Mouse (Mus musculus) CH12.LX (cell line): ENCODE results near the gene Rmi2. TPM values are rescaled to one million over a fixed set of nuclear protein-coding genes. Genes with fewer than 3 reads are reported as not detected.

ENCODE experiments used
- DNase-seq: peaks from one replicate; pipeline ENCODE4 v3.0.0-alpha.2; 2013; ENCODE audit errors: extremely low read depth
- H3K27ac ChIP-seq: 2 replicates; pipeline ENCODE4 v1.5.1; 2012; ENCODE audit warnings: low read depth, mild to moderate bottlenecking, control low read depth, moderate library complexity; ENCODE audit not compliant: insufficient read depth
- H3K27me3 ChIP-seq: replicated peaks from 2 replicates; pipeline ENCODE3; 2012; ENCODE audit warnings: inconsistent platforms
- H3K36me3 ChIP-seq, 2 experiments: replicated peaks in 1 of 2; 2 replicates each; pipeline versions ENCODE3 to v1.6.1; 2012; ENCODE audit warnings: inconsistent platforms in 1 of 2, low read length in 1 of 2, mild to moderate bottlenecking in 1 of 2, mixed read lengths in 1 of 2, moderate library complexity in 1 of 2; ENCODE audit not compliant: control insufficient read depth in 1 of 2, insufficient read depth in 1 of 2
- H3K4me1 ChIP-seq, 2 experiments: 2 replicates each; pipeline ENCODE4 v1.6.1; 2012; ENCODE audit warnings: inconsistent platforms in 1 of 2, moderate library complexity in 1 of 2; ENCODE audit not compliant: insufficient read depth in 2 of 2, control insufficient read depth in 1 of 2
- H3K4me2 ChIP-seq: 2 replicates; pipeline ENCODE4 v1.6.1; 2012; ENCODE audit warnings: low read depth, mild to moderate bottlenecking, control low read depth; ENCODE audit not compliant: poor library complexity, insufficient read depth, severe bottlenecking
- H3K4me3 ChIP-seq, 3 experiments: fragments of 150-350 bp in 1 of 3; sonication (generic) in 1 of 3; replicated peaks in 1 of 3; 2 replicates each; pipeline versions ENCODE3 to v1.5.1; 2011 to 2012; ENCODE audit warnings: low read depth in 2 of 3, low read length in 2 of 3, mild to moderate bottlenecking in 2 of 3, moderate library complexity in 2 of 3, control low read depth in 1 of 3, improper control_type of control experiment in 1 of 3, inconsistent platforms in 1 of 3, mixed read lengths in 1 of 3; ENCODE audit not compliant: poor library complexity in 1 of 3
- H3K79me2 ChIP-seq: replicated peaks from 2 replicates; pipeline ENCODE4 v1.6.1; 2012; ENCODE audit warnings: mild to moderate bottlenecking, moderate library complexity; ENCODE audit not compliant: control insufficient read depth, poor library complexity, insufficient read depth, severe bottlenecking; ENCODE audit errors: extremely low read depth
- H3K9ac ChIP-seq: 2 replicates; pipeline ENCODE4 v1.6.1; 2012; ENCODE audit warnings: low read depth, mild to moderate bottlenecking, control low read depth, moderate library complexity; ENCODE audit not compliant: insufficient read depth
- H3K9me3 ChIP-seq: replicated peaks from 2 replicates; pipeline ENCODE3; 2012; ENCODE audit warnings: low read length, inconsistent platforms, mixed read lengths
- CHD1 ChIP-seq: IDR thresholded peaks from 2 replicates; pipeline ENCODE4 v1.6.1; 2012; ENCODE audit warnings: low read depth, low read length, improper control_type of control experiment, inconsistent platforms
- CTCF ChIP-seq, 2 experiments: IDR thresholded peaks in 1 of 2; conservative IDR thresholded peaks in 1 of 2; 2 replicates each; pipeline ENCODE4 v1.5.1; 2011 to 2012; ENCODE audit warnings: low read depth in 2 of 2, low read length in 2 of 2, improper control_type of control experiment in 1 of 2, inconsistent platforms in 1 of 2, mild to moderate bottlenecking in 1 of 2, moderate library complexity in 1 of 2
- ELF1 ChIP-seq: IDR thresholded peaks from 2 replicates; pipeline ENCODE4 v1.6.1; 2014; ENCODE audit warnings: low read depth, mild to moderate bottlenecking, inconsistent platforms, low read length, improper control_type of control experiment
- EP300 ChIP-seq: IDR thresholded peaks from 2 replicates; pipeline ENCODE4 v1.6.1; 2011; ENCODE audit warnings: low read length, improper control_type of control experiment
- ETS1 ChIP-seq: conservative IDR thresholded peaks from 2 replicates; pipeline ENCODE4 v1.6.1; 2012; ENCODE audit warnings: low read depth, mild to moderate bottlenecking, inconsistent platforms, low read length, improper control_type of control experiment, moderate library complexity
- HCFC1 ChIP-seq: IDR thresholded peaks from 2 replicates; pipeline ENCODE4 v1.6.1; 2012; ENCODE audit warnings: low read depth, mild to moderate bottlenecking, inconsistent platforms, low read length, improper control_type of control experiment
- JUN ChIP-seq: IDR thresholded peaks from 2 replicates; pipeline ENCODE4 v1.6.1; 2011; ENCODE audit warnings: low read depth, mild to moderate bottlenecking, low read length, improper control_type of control experiment, moderate library complexity; ENCODE audit not compliant: insufficient read depth
- JUND ChIP-seq: conservative IDR thresholded peaks from 2 replicates; pipeline ENCODE4 v1.6.1; 2011; ENCODE audit warnings: low read depth, low read length, improper control_type of control experiment
- MAX ChIP-seq: IDR thresholded peaks from 2 replicates; pipeline ENCODE4 v1.6.1; 2011; ENCODE audit warnings: low read length, improper control_type of control experiment
- MEF2A ChIP-seq: IDR thresholded peaks from 2 replicates; pipeline ENCODE4 v1.6.1; 2014; ENCODE audit warnings: low read depth, mild to moderate bottlenecking, inconsistent platforms, low read length, improper control_type of control experiment, borderline replicate concordance
- MXI1 ChIP-seq: IDR thresholded peaks from 2 replicates; pipeline ENCODE4 v1.6.1; 2011; ENCODE audit warnings: mild to moderate bottlenecking, low read depth, low read length, improper control_type of control experiment
- NELFE ChIP-seq: IDR thresholded peaks from 2 replicates; pipeline ENCODE4 v1.6.1; 2011; ENCODE audit warnings: low read depth, low read length, improper control_type of control experiment
- PAX5 ChIP-seq: IDR thresholded peaks from 2 replicates; pipeline ENCODE4 v1.6.1; 2012; ENCODE audit warnings: low read length, inconsistent platforms, mixed read lengths
- POLR2A ChIP-seq: IDR thresholded peaks from 2 replicates; pipeline ENCODE4 v1.6.1; 2011; ENCODE audit warnings: low read depth, mild to moderate bottlenecking, improper control_type of control experiment, low read length
- RAD21 ChIP-seq: IDR thresholded peaks from 2 replicates; pipeline ENCODE4 v1.6.1; 2011; ENCODE audit warnings: low read depth, mild to moderate bottlenecking, low read length, improper control_type of control experiment, moderate library complexity
- SIN3A ChIP-seq: IDR thresholded peaks from 2 replicates; pipeline ENCODE4 v1.6.1; 2012; ENCODE audit warnings: low read length, improper control_type of control experiment, inconsistent platforms
- TBP ChIP-seq: conservative IDR thresholded peaks from 2 replicates; pipeline ENCODE4 v1.6.1; 2011; ENCODE audit warnings: low read depth, low read length, improper control_type of control experiment
- TCF12 ChIP-seq: IDR thresholded peaks from 2 replicates; pipeline ENCODE4 v1.6.1; 2014; ENCODE audit warnings: low read depth, mild to moderate bottlenecking, inconsistent platforms, low read length, improper control_type of control experiment
- UBTF ChIP-seq: IDR thresholded peaks from 2 replicates; pipeline ENCODE4 v1.6.1; 2012; ENCODE audit warnings: low read depth, mild to moderate bottlenecking, inconsistent platforms, low read length, improper control_type of control experiment, moderate library complexity
- USF1 ChIP-seq: IDR thresholded peaks from 2 replicates; pipeline ENCODE4 v1.6.1; 2014; ENCODE audit warnings: low read depth, mild to moderate bottlenecking, inconsistent platforms, low read length, improper control_type of control experiment
- USF2 ChIP-seq: conservative IDR thresholded peaks from 2 replicates; pipeline ENCODE4 v1.6.1; 2011; ENCODE audit warnings: low read depth, low read length, improper control_type of control experiment
- ZKSCAN1 ChIP-seq: IDR thresholded peaks from 2 replicates; pipeline ENCODE4 v1.6.1; 2012; ENCODE audit warnings: low read depth, inconsistent platforms, low read length, improper control_type of control experiment, borderline replicate concordance
- ZMIZ1 ChIP-seq: IDR thresholded peaks from 2 replicates; pipeline ENCODE4 v1.6.1; 2012; ENCODE audit warnings: low read depth, mild to moderate bottlenecking, inconsistent platforms, low read length, improper control_type of control experiment
- dilution Hi-C: fragments of 300-500 bp; cut with MboI; formaldehyde crosslinking; loops from 2 replicates; pipeline ENCODE4 v1.14.3; 2020; ENCODE audit warnings: low sequenced_read_pairs; ENCODE audit not compliant: extremely low pct_unique_long_range_greater_than_20kb, extremely low pct_ligation_motif_present
- in situ Hi-C: fragments of 300-500 bp; cut with MboI; formaldehyde crosslinking; loops from 3 replicates; pipeline ENCODE4 v1.14.3; 2019; ENCODE audit warnings: low sequenced_read_pairs, low pct_ligation_motif_present, low pct_unique_long_range_greater_than_20kb, mixed read lengths
- polyA plus RNA-seq: library from polyadenylated mRNA; unstranded; fragments of >175 nt; gene quantifications from 2 replicates; pipeline ENCODE4 v1.2.1, GENCODE M21; 2012; ENCODE audit warnings: low read depth; ENCODE audit not compliant: insufficient read length
- total RNA-seq, 2 experiments: library from RNA; depleted of rRNA; stranded (reverse); fragments of 300-350 nt in 1 of 2; fragments of >200 nt in 1 of 2; gene quantifications; 2 replicates each; pipeline ENCODE4 v1.2.3; 2012 to 2014

The Rmi2 gene
- total and polyA plus RNA-seq, 3 experiments, result 6.8 to 13.8 (median 9.3) TPM

DNA sequence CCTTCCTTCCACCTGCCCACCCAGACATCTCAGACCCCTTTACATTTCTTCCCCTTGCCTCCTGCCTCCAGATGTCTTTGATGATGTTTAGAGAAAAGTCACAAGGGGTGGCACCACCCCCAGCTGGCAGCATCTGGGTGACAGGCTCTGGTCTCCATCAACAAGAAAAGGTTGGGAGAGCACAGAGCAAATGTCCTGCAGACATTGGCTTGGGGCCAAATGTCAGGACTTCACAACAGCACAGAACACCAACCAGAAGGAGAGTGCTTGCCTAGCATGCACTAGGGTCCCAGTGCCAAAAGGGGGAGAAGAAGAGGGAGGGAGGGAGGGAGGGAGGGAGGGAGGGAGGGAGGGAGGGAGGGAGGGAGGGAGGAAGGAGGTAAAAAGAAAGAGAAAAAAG lies 85.0 kb downstream of the Rmi2 start:
- dilution Hi-C loops (no loop called here), in situ Hi-C loops (no loop called here)
- H3K27ac ChIP-seq, result no peak overlapping the region
- no peak for DNase-seq
- H3K4me2 ChIP-seq, result no peak overlapping the region
- no peaks in the 10 kb centered on the region for H3K79me2 ChIP-seq
- H3K27me3 ChIP-seq, result no peaks in the 10 kb centered on the region
- no peak for TF ChIP-seq ELF1
- no peak overlapping the region for H3K4me3 ChIP-seq
- H3K9ac ChIP-seq, result no peak overlapping the region
- H3K9me3 ChIP-seq, result no peaks in the 10 kb centered on the region
- no peaks in the 10 kb centered on the region for H3K36me3 ChIP-seq
- no peaks in the 10 kb centered on the region for H3K4me1 ChIP-seq

DNA sequence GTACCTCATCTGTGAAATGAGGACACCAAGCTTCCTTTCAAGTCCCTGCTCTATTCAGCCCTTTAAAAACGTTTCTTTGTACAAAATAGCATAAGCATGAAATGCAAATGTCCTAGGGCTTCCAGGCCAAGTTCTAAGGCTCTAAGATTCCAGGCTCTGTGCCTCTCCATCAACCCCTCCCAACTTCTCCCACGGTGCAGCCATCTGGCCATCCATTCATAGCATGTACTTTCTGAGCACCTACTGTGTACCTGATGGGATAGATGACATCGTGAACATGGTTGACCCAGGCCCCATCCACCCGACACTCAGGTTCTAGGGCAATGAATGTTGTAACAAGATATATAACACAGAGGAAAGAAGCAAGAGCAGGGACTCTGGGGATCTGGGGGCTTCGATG lies 88.7 kb downstream of the Rmi2 start:
- in situ Hi-C loops (no loop called here), dilution Hi-C loops (no loop called here)
- no peak for DNase-seq

DNA sequence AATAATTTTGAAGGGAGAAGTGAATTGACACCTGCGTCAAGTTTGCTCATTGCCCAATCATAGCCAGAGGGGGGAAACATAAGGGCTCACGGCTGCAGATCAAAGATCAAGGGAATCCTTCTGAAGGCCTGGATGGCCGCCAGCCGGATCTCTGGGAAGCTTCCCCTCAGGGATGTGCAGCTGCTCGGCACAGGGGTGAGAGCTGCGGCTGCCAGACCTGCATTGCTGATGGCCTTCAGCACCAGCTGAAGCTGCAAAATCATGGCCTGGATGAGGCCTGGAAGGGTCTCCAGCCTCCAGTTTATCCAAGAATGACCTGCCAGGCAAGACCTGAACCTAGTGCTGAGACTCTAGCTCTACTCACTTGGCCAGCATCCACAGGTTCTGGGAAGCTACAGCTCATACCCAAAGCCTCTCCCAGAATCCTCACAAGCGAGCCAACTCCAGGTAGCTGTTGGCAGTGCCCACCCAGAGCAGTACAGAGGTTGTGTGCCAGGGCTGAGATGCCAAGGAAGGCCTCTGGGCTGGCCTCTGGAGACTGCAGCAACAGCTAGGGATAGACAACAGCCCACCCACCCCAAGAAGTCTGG lies 90.8 kb downstream of the Rmi2 start:
- no peaks in the 10 kb centered on the region for H3K27me3 ChIP-seq
- TF ChIP-seq SIN3A, result no peak
- no peak for TF ChIP-seq MXI1
- no peak for TF ChIP-seq EP300
- no peak for TF ChIP-seq JUN
- TF ChIP-seq MAX, result no peak
- TF ChIP-seq CTCF (conservative IDR thresholded peaks at IDR 0.05 in 1 of 2, IDR thresholded peaks at IDR 0.05 in 1 of 2; ENCODE audit: low read depth in 2 of 2, low read length in 2 of 2), result no peak
- TF ChIP-seq NELFE, result no peak
- TF ChIP-seq UBTF, result no peak
- no peak for TF ChIP-seq ETS1
- TF ChIP-seq USF2, result no peak
- TF ChIP-seq MEF2A, result no peak
- no peak for TF ChIP-seq PAX5
- no peak for TF ChIP-seq POLR2A
- no peak for TF ChIP-seq TBP
- no peak overlapping the region for H3K27ac ChIP-seq
- H3K9me3 ChIP-seq, result peaks cover 5% of the 10 kb centered on the region
- dilution Hi-C loops, result no loop called here
- peaks cover 0 to 3% of the 10 kb centered on the region in 2 experiments; a peak in 1 of 4 replicates for H3K4me1 ChIP-seq
- no peaks in the 10 kb centered on the region for H3K79me2 ChIP-seq
- no peak for DNase-seq
- H3K4me2 ChIP-seq, result no peak overlapping the region
- no peak overlapping the region for H3K4me3 ChIP-seq
- in situ Hi-C loops, result no loop called here
- H3K9ac ChIP-seq, result no peak overlapping the region
- no peaks in the 10 kb centered on the region for H3K36me3 ChIP-seq

More for the DNA sequence above, 88.7 kb downstream of the Rmi2 start:
- TF ChIP-seq MEF2A (no peak), JUND (no peak), ZKSCAN1 (no peak), PAX5 (no peak), USF1 (no peak), TCF12 (no peak), HCFC1 (no peak), ZMIZ1 (no peak), RAD21 (no peak), NELFE (no peak), CHD1 (no peak)
- Histone ChIP-seq H3K4me1 (peaks cover 0 to 3% of the 10 kb centered on the region in 2 experiments; a peak in 1 of 4 replicates), H3K36me3 (no peaks in the 10 kb centered on the region), H3K27me3 (no peaks in the 10 kb centered on the region), H3K27ac (no peak overlapping the region), H3K4me2 (no peak overlapping the region), H3K79me2 (no peaks in the 10 kb centered on the region), H3K9ac (no peak overlapping the region), H3K9me3 (no peaks in the 10 kb centered on the region), H3K4me3 (no peak overlapping the region)
